21 mouse cellular contexts compared by ENCODE assay signal in the genomic region with DNA sequence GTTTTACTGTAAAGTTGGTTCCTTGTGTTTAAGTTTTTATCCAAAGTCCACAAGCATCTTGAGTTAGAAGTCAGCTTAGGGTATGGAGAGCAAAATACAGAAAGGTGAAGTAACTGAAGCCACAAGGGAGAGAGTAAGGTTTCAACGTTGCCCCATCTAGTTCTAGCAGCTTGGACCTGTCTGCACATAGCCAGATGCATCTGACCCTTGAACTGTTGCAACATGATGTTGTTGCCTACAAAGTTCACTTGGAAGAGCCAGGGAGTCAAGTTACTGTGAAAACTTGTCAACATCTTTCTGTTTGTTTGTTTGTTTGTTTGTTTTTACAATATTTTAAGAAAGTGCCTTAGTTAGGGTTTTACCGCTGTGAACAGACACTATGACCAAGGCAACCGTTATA. TPM values are rescaled to one million over a fixed set of nuclear protein-coding genes. Genes with fewer than 3 reads are reported as not detected.
DNase-seq lines count a peak whose midpoint lies in the region; ATAC-seq and TF ChIP-seq lines count a peak whose summit lies in the region.
"Had no signal": no experiment of that assay in that cellular context is flagged by ENCODE, and none has a peak within 500 bp of the region (broad histone marks: within the 10 kb centered on the region; RNA-seq: fewer than 3 reads in every experiment).

No protein-coding gene starts in this region.

- H3K36me3 ChIP-seq in kidney, adult 2 months (ENCODE audit: control insufficient read depth, insufficient read depth, low read length), result no peaks in the 10 kb centered on the region
- no peaks in the 10 kb centered on the region for H3K36me3 ChIP-seq in kidney, embryonic 16.5 days (ENCODE audit: insufficient read depth, low read length)
- H3K36me3 ChIP-seq: embryonic facial prominence, embryonic 13.5 days; embryonic facial prominence, embryonic 15.5 days; forebrain, embryonic 10.5 days; forebrain, embryonic 12.5 days had no signal

- H3K27me3 ChIP-seq in kidney, adult 2 months (replicated peaks; ENCODE audit: control insufficient read depth, insufficient read depth, low read length), result no peaks in the 10 kb centered on the region
- no peaks in the 10 kb centered on the region for H3K27me3 ChIP-seq in kidney, embryonic 16.5 days (ENCODE audit: insufficient read depth, low read length)
- H3K27me3 ChIP-seq: embryonic facial prominence, embryonic 13.5 days; embryonic facial prominence, embryonic 15.5 days; forebrain, embryonic 12.5 days had no signal

- H3K9me3 ChIP-seq in kidney, embryonic 16.5 days (ENCODE audit: low read length), result no peaks in the 10 kb centered on the region
- H3K9me3 ChIP-seq: embryonic facial prominence, embryonic 13.5 days; embryonic facial prominence, embryonic 15.5 days; forebrain, embryonic 10.5 days; forebrain, embryonic 12.5 days had no signal

- no peak overlapping the region for H3K4me3 ChIP-seq in kidney, adult 2 months (ENCODE audit: insufficient read depth, low read depth, low read length)
- H3K4me3 ChIP-seq in kidney, embryonic 16.5 days (ENCODE audit: low read length), result no peak overlapping the region
- H3K4me3 ChIP-seq: embryonic facial prominence, embryonic 13.5 days; embryonic facial prominence, embryonic 15.5 days; erythroblast, embryonic 14.5 days; forebrain, embryonic 10.5 days; forebrain, embryonic 12.5 days had no signal

- no peak for TF ChIP-seq POLR2A in kidney, adult 2 months (IDR thresholded peaks at IDR 0.05; ENCODE audit: low read depth, low read length)

- WGBS in kidney, adult 2 months, result 79% methylated on average over 3 of the region's 3 CpGs
- 89% methylated on average over 3 of the region's 3 CpGs for WGBS in kidney, embryonic 16.5 days

- DNase-seq in kidney, adult 2 months, result peak; percentile 24
- DNase-seq in kidney, adult 11 months, result no peak
- DNase-seq in kidney, postnatal 36 days, result peak; percentile 2 to 11
- DNase-seq: adrenal gland, adult 2 months; adrenal gland, postnatal 10 days; adrenal gland, postnatal 25 days; cerebellum, adult 11 months; cerebellum, adult 18-20 months; cerebellum, adult 8-10 months; cerebellum, adult 9-11 months; cerebellum, postnatal 14 days; cerebellum, postnatal 36 days; embryo, embryonic 11 days had no signal

- TF ChIP-seq CTCF in kidney, adult 2 months (conservative IDR thresholded peaks at IDR 0.05; ENCODE audit: insufficient read depth, insufficient read length, low read depth, low read length), result no peak

- no peaks in the 10 kb centered on the region for H3K4me1 ChIP-seq in kidney, adult 2 months (ENCODE audit: control insufficient read depth, insufficient read depth, low read length)
- H3K4me1 ChIP-seq in kidney, embryonic 16.5 days (ENCODE audit: insufficient read depth, low read length), result no peaks in the 10 kb centered on the region
- H3K4me1 ChIP-seq: embryonic facial prominence, embryonic 13.5 days; embryonic facial prominence, embryonic 15.5 days; forebrain, embryonic 10.5 days; forebrain, embryonic 12.5 days had no signal

- H3K9ac ChIP-seq in kidney, embryonic 16.5 days (replicated peaks; ENCODE audit: low read length), result no peak overlapping the region
- H3K9ac ChIP-seq: embryonic facial prominence, embryonic 13.5 days; embryonic facial prominence, embryonic 15.5 days; forebrain, embryonic 12.5 days had no signal

- no peak overlapping the region for H3K4me2 ChIP-seq in kidney, embryonic 16.5 days (replicated peaks; ENCODE audit: low read depth, low read length)
- H3K4me2 ChIP-seq: embryonic facial prominence, embryonic 13.5 days; embryonic facial prominence, embryonic 15.5 days; forebrain, embryonic 12.5 days had no signal

- H3K27ac ChIP-seq in kidney, adult 2 months (ENCODE audit: insufficient read depth, low read depth, low read length), result no peak overlapping the region
- no peak overlapping the region for H3K27ac ChIP-seq in kidney, embryonic 16.5 days (ENCODE audit: low read length)
- H3K27ac ChIP-seq: embryonic facial prominence, embryonic 13.5 days; embryonic facial prominence, embryonic 15.5 days; forebrain, embryonic 10.5 days; forebrain, embryonic 12.5 days had no signal

- no peak for ATAC-seq in kidney, embryonic 16.5 days (ENCODE audit: low FRiP score, low TSS enrichment)
- ATAC-seq: forebrain, embryonic 14.5 days; forebrain, embryonic 16.5 days had no signal

RNA-seq across cellular contexts. Expression of gene Sorcs3, which starts 40.5 kb away (rescaled TPM):
- polyA plus RNA-seq in kidney, adult 2 months (2012; rRNA removed), result 0.65 and 0.66 TPM in 2 replicates
- polyA plus RNA-seq in kidney, embryonic 16.5 days (2015; fragmentation: Nextera tagmentation; extraction: Ambion mirVana), result 1.3 and 1.8 TPM in 2 replicates
- polyA plus RNA-seq: adrenal gland, adult 2 months; erythroblast, embryonic 14.5 days had no signal
